Mouse (Mus musculus) heart, adult 9 months (tissue): ENCODE measurements around the gene Ank.

ENCODE experiments used
- DNase-seq, 2 experiments: peaks; one replicate each; pipeline ENCODE4 v3.0.0; 2022; ENCODE audit warnings: low spot score in 2 of 2

Ank gene

GRCm38 (mm10) chr15:27630601-27631383 is 164.3 kb downstream of the Ank start, which contains the start of gene Otulin:
TSS of gene Otulin (minus strand) at chr15:27630693.
- DNase-seq, result peak; percentile 96 to 97

GRCm38 (mm10) chr15:27633941-27634900 is 167.7 kb downstream of the Ank start:
- no peak for DNase-seq

- DNase-seq, result no peak
Measured at GRCm38 (mm10) chr15:27641171-27641570, 174.7 kb downstream of the Ank start.

GRCm38 (mm10) chr15:27642895-27643294 is 176.4 kb downstream of the Ank start:
- DNase-seq, result no peak
